Comparison of ENCODE assay signal across 24 mouse cellular contexts in genomic region chr1:136759164-136759563, GRCm38 (mm10).
DNase-seq lines count a peak whose midpoint lies in the region; TF ChIP-seq lines count a peak whose summit lies in the region.
"Had no signal": no experiment of that assay in that cellular context is flagged by ENCODE, and none has a peak within 500 bp of the region (broad histone marks: within the 10 kb centered on the region; RNA-seq: fewer than 3 reads in every experiment).

No protein-coding gene starts in this region.

- DNase-seq in A20 (ENCODE audit: low read depth, low spot score) (peak; percentile 19), MEL-GATA-1-ER (ENCODE audit: extremely low read depth, low read depth) (peak; percentile 6), ZHBTc4 (ENCODE audit: low read depth, low spot score) (peak; percentile 75)
- DNase-seq in lung, adult 2 months = no peak
- no peak for DNase-seq in embryo, embryonic 9.5 days (ENCODE audit: extremely low spot score)
- DNase-seq: adrenal gland, postnatal 10 days; adrenal gland, postnatal 36 days; cerebellum, adult 2 months; cerebellum, postnatal 36 days; embryo, embryonic 11 days; gastrocnemius, postnatal 10 days; gastrocnemius, postnatal 36 days; heart, adult 2 months; heart, postnatal 14 days; heart, postnatal 4 days; kidney, adult 18-20 months had no signal

- H3K4me3 ChIP-seq in E14TG2a.4 (replicated peaks; ENCODE audit: low read length) = no peak overlapping the region
- H3K4me3 ChIP-seq in lung, adult 2 months (replicated peaks; ENCODE audit: extremely low read depth, low read depth, low read length) = no peak overlapping the region
- H3K4me3 ChIP-seq: embryonic facial prominence, embryonic 13.5 days; erythroblast, embryonic 14.5 days; forebrain, embryonic 12.5 days; forebrain, embryonic 15.5 days; heart, adult 2 months; heart, embryonic 10.5 days; heart, embryonic 13.5 days had no signal

- no peak for TF ChIP-seq POLR2A in lung, adult 2 months (IDR thresholded peaks at IDR 0.05; ENCODE audit: borderline replicate concordance, extremely low read depth, low read depth, low read length)

- no peaks in the 10 kb centered on the region for H3K9me3 ChIP-seq in E14TG2a.4 (ENCODE audit: low read length)
- H3K9me3 ChIP-seq: embryonic facial prominence, embryonic 13.5 days; forebrain, embryonic 12.5 days; forebrain, embryonic 15.5 days; heart, embryonic 10.5 days had no signal

- no peaks in the 10 kb centered on the region for H3K27me3 ChIP-seq in E14TG2a.4 (ENCODE audit: insufficient read depth, low read length)
- H3K27me3 ChIP-seq: embryonic facial prominence, embryonic 13.5 days; forebrain, embryonic 12.5 days; forebrain, embryonic 15.5 days; heart, embryonic 13.5 days; Patski had no signal

- no peaks in the 10 kb centered on the region for H3K36me3 ChIP-seq in E14TG2a.4 (ENCODE audit: insufficient read depth, low read length)
- H3K36me3 ChIP-seq: embryonic facial prominence, embryonic 13.5 days; forebrain, embryonic 12.5 days; forebrain, embryonic 15.5 days; heart, embryonic 10.5 days; heart, embryonic 13.5 days had no signal

- TF ChIP-seq CTCF in E14TG2a.4 (conservative IDR thresholded peaks at IDR 0.05; ENCODE audit: low read length) = peak; percentile 36
- TF ChIP-seq CTCF in lung, adult 2 months (IDR thresholded peaks at IDR 0.05; ENCODE audit: insufficient read depth, low read length) = no peak

- 67% methylated on average over 4 of the region's 4 CpGs for WGBS in lung, adult 2 months

- peaks cover 16% of the 10 kb centered on the region for H3K4me1 ChIP-seq in E14TG2a.4 (replicated peaks; ENCODE audit: low read depth, low read length)
- H3K4me1 ChIP-seq in lung, adult 2 months (ENCODE audit: control insufficient read depth, insufficient read depth, low read length) = no peaks in the 10 kb centered on the region
- H3K4me1 ChIP-seq: embryonic facial prominence, embryonic 13.5 days; forebrain, embryonic 12.5 days; forebrain, embryonic 15.5 days; heart, embryonic 10.5 days; heart, embryonic 13.5 days had no signal

Comparison
In these comparisons a context has a peak if more than half of its experiments do, and no peak if none do; other contexts are left out.
1. DNase-seq: peak in A20 (single experiment), MEL-GATA-1-ER (single experiment) and ZHBTc4 (single experiment); none in lung, adult 2 months (single experiment) and embryo, embryonic 9.5 days (single experiment).